Mouse (Mus musculus): ENCODE data around the gene Dedd. TPM values are rescaled to one million over a fixed set of nuclear protein-coding genes. Genes with fewer than 3 reads are reported as not detected.

The Dedd gene
- polyA plus RNA-seq, 1 experiment from 2014 or later = 17.7 TPM

GRCm38 (mm10) chr1:171342262-171343207, 13.6 kb downstream of the Dedd start:
- H3K27me3 ChIP-seq (ENCODE audit: insufficient read depth, low read length) = no peaks in the 10 kb centered on the region
- peaks cover 40% of the 10 kb centered on the region for H3K36me3 ChIP-seq (replicated peaks; ENCODE audit: insufficient read depth, low read length)
- TF ChIP-seq CTCF (IDR thresholded peaks at IDR 0.05; ENCODE audit: low read depth) = no peak
- TF ChIP-seq EP300 (IDR thresholded peaks at IDR 0.05; ENCODE audit: low read depth) = no peak
- H3K9ac ChIP-seq (replicated peaks) = no peak overlapping the region
- no peaks in the 10 kb centered on the region; the same call in 1 of the 2 replicates for H3K9me3 ChIP-seq (ENCODE audit: low read length)
- 88% methylated on average over 16 of the region's 16 CpGs for WGBS (ENCODE audit: insufficient replicate concordance)
- DNase-seq = no peak
- H3K4me2 ChIP-seq (ENCODE audit: low read depth, low read length) = no peak overlapping the region
- 0 out of 2 replicates have a peak overlapping the region, but pooled peaks have one; percentile 50 for H3K27ac ChIP-seq (ENCODE audit: low read depth)
- ATAC-seq = no peak
- H3K4me1 ChIP-seq (ENCODE audit: insufficient read depth) = peaks cover 15% of the 10 kb centered on the region
- H3K4me3 ChIP-seq (ENCODE audit: low read depth, low read length) = no peak overlapping the region

GRCm38 (mm10) chr1:171343922-171344677, 15.2 kb downstream of the Dedd start:
- Histone ChIP-seq H3K4me1 (ENCODE audit: insufficient read depth) (peaks cover 19% of the 10 kb centered on the region), H3K9ac (replicated peaks) (no peak overlapping the region), H3K36me3 (replicated peaks; ENCODE audit: insufficient read depth, low read length) (peaks cover 31% of the 10 kb centered on the region), H3K27ac (ENCODE audit: low read depth) (peak overlapping the region; percentile 50), H3K4me3 (ENCODE audit: low read depth, low read length) (peak overlapping the region; percentile 85; the same call in 1 of the 2 replicates), H3K27me3 (ENCODE audit: insufficient read depth, low read length) (no peaks in the 10 kb centered on the region), H3K4me2 (ENCODE audit: low read depth, low read length) (peak overlapping the region; percentile 74), H3K9me3 (ENCODE audit: low read length) (no peaks in the 10 kb centered on the region; the same call in 1 of the 2 replicates)
- TF ChIP-seq CTCF (IDR thresholded peaks at IDR 0.05; ENCODE audit: low read depth) (no peak), EP300 (IDR thresholded peaks at IDR 0.05; ENCODE audit: low read depth) (no peak)
- DNase-seq (peak; percentile 71), ATAC-seq (peak; percentile 72)
- WGBS (ENCODE audit: insufficient replicate concordance) = 61% methylated on average over 8 of the region's 9 CpGs

GRCm38 (mm10) chr1:171344715-171345114, 15.8 kb downstream of the Dedd start:
- Histone ChIP-seq H3K4me2 (ENCODE audit: low read depth, low read length) (peak overlapping the region; percentile 74), H3K27me3 (ENCODE audit: insufficient read depth, low read length) (no peaks in the 10 kb centered on the region), H3K4me1 (ENCODE audit: insufficient read depth) (peaks cover 19% of the 10 kb centered on the region), H3K9ac (replicated peaks) (peak overlapping the region; percentile 75), H3K9me3 (ENCODE audit: low read length) (no peaks in the 10 kb centered on the region; the same call in 1 of the 2 replicates), H3K27ac (ENCODE audit: low read depth) (peak overlapping the region; percentile 50), H3K4me3 (ENCODE audit: low read depth, low read length) (peak overlapping the region; percentile 85), H3K36me3 (replicated peaks; ENCODE audit: insufficient read depth, low read length) (peaks cover 28% of the 10 kb centered on the region)
- 64% methylated on average over 9 of the region's 9 CpGs for WGBS (ENCODE audit: insufficient replicate concordance)
- ATAC-seq = peak; percentile 72
- TF ChIP-seq EP300 (IDR thresholded peaks at IDR 0.05; ENCODE audit: low read depth) (no peak), CTCF (IDR thresholded peaks at IDR 0.05; ENCODE audit: low read depth) (no peak)
- DNase-seq = no peak

GRCm38 (mm10) chr1:171345225-171346094, 16.5 kb downstream of the Dedd start, which contains the start of the genes Nit1 and Pfdn2:
Nit1 (minus strand) TSS chr1:171345646.
Pfdn2 (plus strand) TSS chr1:171345670.
- peak; percentile 94 for DNase-seq
- Histone ChIP-seq H3K27ac (ENCODE audit: low read depth) (peak within 1 kb of the TSS; percentile 50), H3K9ac (replicated peaks) (peak within 1 kb of the TSS; percentile 75), H3K36me3 (replicated peaks; ENCODE audit: insufficient read depth, low read length) (peaks cover 26% of the 10 kb centered on the region), H3K4me3 (ENCODE audit: low read depth, low read length) (peak within 1 kb of the TSS; percentile 85), H3K4me1 (ENCODE audit: insufficient read depth) (peaks cover 20% of the 10 kb centered on the region), H3K4me2 (ENCODE audit: low read depth, low read length) (peak within 1 kb of the TSS; percentile 74), H3K27me3 (ENCODE audit: insufficient read depth, low read length) (no peaks in the 10 kb centered on the region), H3K9me3 (ENCODE audit: low read length) (no peaks in the 10 kb centered on the region; the same call in 1 of the 2 replicates)
- peak; percentile 88 for ATAC-seq
- TF ChIP-seq EP300 (IDR thresholded peaks at IDR 0.05; ENCODE audit: low read depth) (0 out of 2 replicates have a peak, but pooled peaks have one; percentile 15), CTCF (IDR thresholded peaks at IDR 0.05; ENCODE audit: low read depth) (no peak)
- WGBS (ENCODE audit: insufficient replicate concordance) = 1% methylated on average over 53 of the region's 53 CpGs

- DNase-seq (no peak), ATAC-seq (peak; percentile 12)
- WGBS (ENCODE audit: insufficient replicate concordance) = under 1% methylated on average over 14 of the region's 14 CpGs
- Histone ChIP-seq H3K4me2 (ENCODE audit: low read depth, low read length) (peak overlapping the region; percentile 74), H3K4me1 (ENCODE audit: insufficient read depth) (peaks cover 25% of the 10 kb centered on the region), H3K4me3 (ENCODE audit: low read depth, low read length) (peak overlapping the region; percentile 85), H3K9me3 (ENCODE audit: low read length) (no peaks in the 10 kb centered on the region; the same call in 1 of the 2 replicates), H3K9ac (replicated peaks) (peak overlapping the region; percentile 75), H3K27ac (ENCODE audit: low read depth) (peak overlapping the region; percentile 50), H3K36me3 (replicated peaks; ENCODE audit: insufficient read depth, low read length) (peaks cover 21% of the 10 kb centered on the region), H3K27me3 (ENCODE audit: insufficient read depth, low read length) (no peaks in the 10 kb centered on the region)
- TF ChIP-seq EP300 (IDR thresholded peaks at IDR 0.05; ENCODE audit: low read depth) (no peak), CTCF (IDR thresholded peaks at IDR 0.05; ENCODE audit: low read depth) (no peak)
These were observed 17.1 kb downstream of the Dedd start for GRCm38 (mm10) chr1:171346095-171346450.
